In genomic region chr19:59357878-59358277, GRCm38 (mm10) we compare ENCODE assay signal across 25 mouse cellular contexts. TPM values are rescaled to one million over a fixed set of nuclear protein-coding genes. Genes with fewer than 3 reads are reported as not detected.
DNase-seq lines count a peak whose midpoint lies in the region; ATAC-seq and TF ChIP-seq lines count a peak whose summit lies in the region.
"Had no signal": no experiment of that assay in that cellular context is flagged by ENCODE, and none has a peak within 500 bp of the region (broad histone marks: within the 10 kb centered on the region; RNA-seq: fewer than 3 reads in every experiment).

No protein-coding gene starts in this region.

- H3K9me3 ChIP-seq in heart, embryonic 10.5 days: no peaks in the 10 kb centered on the region
- no peaks in the 10 kb centered on the region for H3K9me3 ChIP-seq in heart, embryonic 12.5 days (replicated peaks)
- H3K9me3 ChIP-seq in liver, embryonic 13.5 days (replicated peaks): no peaks in the 10 kb centered on the region
- no peaks in the 10 kb centered on the region for H3K9me3 ChIP-seq in liver, postnatal 0 days (ENCODE audit: low read length)
- no peaks in the 10 kb centered on the region for H3K9me3 ChIP-seq in MEL (replicated peaks; ENCODE audit: insufficient read depth, low read length)
- H3K9me3 ChIP-seq: embryonic facial prominence, embryonic 13.5 days; embryonic facial prominence, embryonic 15.5 days; forebrain, embryonic 10.5 days; forebrain, embryonic 12.5 days had no signal

- no peak overlapping the region for H3K4me2 ChIP-seq in heart, embryonic 12.5 days
- no peak overlapping the region for H3K4me2 ChIP-seq in liver, embryonic 13.5 days
- no peak overlapping the region for H3K4me2 ChIP-seq in liver, postnatal 0 days (ENCODE audit: low read depth, low read length)
- H3K4me2 ChIP-seq: embryonic facial prominence, embryonic 13.5 days; embryonic facial prominence, embryonic 15.5 days; forebrain, embryonic 12.5 days had no signal

- no peak for TF ChIP-seq POLR2A in MEL (IDR thresholded peaks at IDR 0.05; ENCODE audit: control insufficient read depth in 1 of 2, insufficient read depth in 1 of 2, low read depth in 1 of 2, low read length in 2 of 2, poor library complexity in 1 of 2)

- peak; percentile 39 for DNase-seq in heart, embryonic 10.5 days (ENCODE audit: low spot score)
- DNase-seq in liver, embryonic 13.5 days: no peak
- DNase-seq in liver, postnatal 0 days: no peak
- DNase-seq in MEL (ENCODE audit: low read depth, low spot score): no peak
- DNase-seq: adrenal gland, adult 2 months; adrenal gland, postnatal 10 days; adrenal gland, postnatal 25 days; cerebellum, adult 11 months; cerebellum, adult 18-20 months; cerebellum, adult 8-10 months; cerebellum, adult 9-11 months; cerebellum, postnatal 14 days; cerebellum, postnatal 36 days; embryo, embryonic 11 days had no signal

- no peaks in the 10 kb centered on the region for H3K36me3 ChIP-seq in heart, embryonic 10.5 days
- no peaks in the 10 kb centered on the region for H3K36me3 ChIP-seq in heart, embryonic 12.5 days
- no peaks in the 10 kb centered on the region for H3K36me3 ChIP-seq in liver, embryonic 13.5 days
- no peaks in the 10 kb centered on the region for H3K36me3 ChIP-seq in liver, postnatal 0 days (replicated peaks; ENCODE audit: insufficient read depth, low read length)
- H3K36me3 ChIP-seq in MEL (ENCODE audit: control insufficient read depth in 1 of 2, insufficient read depth in 2 of 2, low read length in 2 of 2): peaks cover 0 to 60% of the 10 kb centered on the region in 2 experiments; a peak in 2 of 4 replicates
- H3K36me3 ChIP-seq: embryonic facial prominence, embryonic 13.5 days; embryonic facial prominence, embryonic 15.5 days; forebrain, embryonic 10.5 days; forebrain, embryonic 12.5 days had no signal

- no peaks in the 10 kb centered on the region for H3K79me2 ChIP-seq in MEL (ENCODE audit: control insufficient read depth, insufficient read depth, low read length, poor library complexity)

- TF ChIP-seq RAD21 in MEL (IDR thresholded peaks at IDR 0.05; ENCODE audit: low read depth, low read length): no peak

- WGBS in heart, embryonic 10.5 days: 80% methylated on average over 4 of the region's 4 CpGs
- WGBS in heart, embryonic 12.5 days: 79% methylated on average over 4 of the region's 4 CpGs
- WGBS in liver, embryonic 13.5 days (ENCODE audit: insufficient replicate concordance): 73% methylated on average over 4 of the region's 4 CpGs
- 71% methylated on average over 4 of the region's 4 CpGs for WGBS in liver, postnatal 0 days (ENCODE audit: insufficient replicate concordance)

- no peak for TF ChIP-seq CTCF in liver, postnatal 0 days (IDR thresholded peaks at IDR 0.05; ENCODE audit: low read depth)
- TF ChIP-seq CTCF in MEL (IDR thresholded peaks at IDR 0.05 in 2 of 3, conservative IDR thresholded peaks at IDR 0.05 in 1 of 3; ENCODE audit: control insufficient read depth in 1 of 3, insufficient read depth in 1 of 3, low read depth in 2 of 3, low read length in 3 of 3, poor library complexity in 1 of 3, severe bottlenecking in 1 of 3): no peak

- no peak overlapping the region for H3K4me3 ChIP-seq in heart, embryonic 10.5 days
- no peak overlapping the region for H3K4me3 ChIP-seq in heart, embryonic 12.5 days
- no peak overlapping the region for H3K4me3 ChIP-seq in liver, embryonic 13.5 days (replicated peaks)
- H3K4me3 ChIP-seq in liver, postnatal 0 days (ENCODE audit: low read depth, low read length): no peak overlapping the region
- H3K4me3 ChIP-seq in MEL (ENCODE audit: control insufficient read depth in 1 of 2, insufficient read depth in 1 of 2, low read depth in 2 of 2, low read length in 2 of 2): no peak overlapping the region
- H3K4me3 ChIP-seq: embryonic facial prominence, embryonic 13.5 days; embryonic facial prominence, embryonic 15.5 days; erythroblast, embryonic 14.5 days; forebrain, embryonic 10.5 days; forebrain, embryonic 12.5 days had no signal

- H3K9ac ChIP-seq in heart, embryonic 12.5 days: no peak overlapping the region
- no peak overlapping the region for H3K9ac ChIP-seq in liver, embryonic 13.5 days
- H3K9ac ChIP-seq in liver, postnatal 0 days (replicated peaks): no peak overlapping the region
- peak overlapping the region; percentile 8; the same call in 1 of the 2 replicates for H3K9ac ChIP-seq in MEL (ENCODE audit: control insufficient read depth, low read depth, low read length, poor library complexity, severe bottlenecking)
- H3K9ac ChIP-seq: embryonic facial prominence, embryonic 13.5 days; embryonic facial prominence, embryonic 15.5 days; forebrain, embryonic 12.5 days had no signal

- peaks cover 19% of the 10 kb centered on the region for H3K4me1 ChIP-seq in heart, embryonic 10.5 days
- peaks cover 20% of the 10 kb centered on the region for H3K4me1 ChIP-seq in heart, embryonic 12.5 days (replicated peaks)
- H3K4me1 ChIP-seq in liver, embryonic 13.5 days (replicated peaks): peaks cover 94% of the 10 kb centered on the region
- H3K4me1 ChIP-seq in liver, postnatal 0 days (ENCODE audit: insufficient read depth): peaks cover 34% of the 10 kb centered on the region
- H3K4me1 ChIP-seq in MEL (ENCODE audit: control insufficient read depth in 1 of 2, insufficient read depth in 2 of 2, low read length in 2 of 2): peaks cover 51 to 56% of the 10 kb centered on the region in 2 experiments
- H3K4me1 ChIP-seq: embryonic facial prominence, embryonic 13.5 days; embryonic facial prominence, embryonic 15.5 days had no signal

- ATAC-seq in heart, embryonic 12.5 days (ENCODE audit: insufficient number of reproducible peaks, low FRiP score): no peak
- no peak for ATAC-seq in liver, embryonic 13.5 days (ENCODE audit: low read depth)
- no peak for ATAC-seq in liver, postnatal 0 days
- peak; percentile 56; the same call in 1 of the 2 replicates for ATAC-seq in granulocyte monocyte progenitor cell, adult 5-6 weeks (replicated peaks; ENCODE audit: poor library complexity, severe bottlenecking)
- ATAC-seq in activated CD4-positive, CD25-positive, alpha-beta regulatory T cell, adult 4 months: no peak
- ATAC-seq: forebrain, embryonic 14.5 days; forebrain, embryonic 16.5 days; Patski had no signal

- H3K27ac ChIP-seq in heart, embryonic 10.5 days: no peak overlapping the region
- H3K27ac ChIP-seq in heart, embryonic 12.5 days (ENCODE audit: poor library complexity, severe bottlenecking): no peak overlapping the region
- H3K27ac ChIP-seq in liver, embryonic 13.5 days: peak overlapping the region; percentile 95
- no peak overlapping the region for H3K27ac ChIP-seq in liver, postnatal 0 days (ENCODE audit: low read depth)
- H3K27ac ChIP-seq in MEL (ENCODE audit: control insufficient read depth, low read depth, low read length): peak overlapping the region; percentile 11; the same call in 1 of the 2 replicates
- H3K27ac ChIP-seq: embryonic facial prominence, embryonic 13.5 days; embryonic facial prominence, embryonic 15.5 days; forebrain, embryonic 10.5 days; forebrain, embryonic 12.5 days had no signal

- peaks cover 39% of the 10 kb centered on the region for H3K27me3 ChIP-seq in heart, embryonic 10.5 days (ENCODE audit: insufficient read depth, poor library complexity, severe bottlenecking)
- H3K27me3 ChIP-seq in heart, embryonic 12.5 days (replicated peaks): peaks cover 33% of the 10 kb centered on the region
- peaks cover 3% of the 10 kb centered on the region; the same call in 1 of the 2 replicates for H3K27me3 ChIP-seq in liver, embryonic 13.5 days
- no peaks in the 10 kb centered on the region for H3K27me3 ChIP-seq in liver, postnatal 0 days (ENCODE audit: insufficient read depth, low read length)
- no peaks in the 10 kb centered on the region for H3K27me3 ChIP-seq in MEL (ENCODE audit: control insufficient read depth in 1 of 2, insufficient read depth in 2 of 2, low read length in 2 of 2)
- H3K27me3 ChIP-seq: embryonic facial prominence, embryonic 15.5 days had no signal

- TF ChIP-seq EP300 in liver, postnatal 0 days (IDR thresholded peaks at IDR 0.05; ENCODE audit: low read depth): no peak
- TF ChIP-seq EP300 in MEL (IDR thresholded peaks at IDR 0.05; ENCODE audit: low read depth in 1 of 2, low read length in 2 of 2): no peak

TF ChIP-seq in MEL, 35 proteins besides CTCF, POLR2A, EP300 and RAD21:
- TF ChIP-seq ZKSCAN1 (IDR thresholded peaks at IDR 0.05; ENCODE audit: low read depth, low read length): no peak
- no peak for TF ChIP-seq MAZ (IDR thresholded peaks at IDR 0.05; ENCODE audit: low read depth, low read length)
- no peak for TF ChIP-seq CHD1 (IDR thresholded peaks at IDR 0.05; ENCODE audit: low read depth, low read length)

RNA-seq across cellular contexts. Expression of gene Pdzd8, which starts 12.3 kb away (rescaled TPM):
- polyA plus RNA-seq in heart, embryonic 10.5 days (2016; fragmentation: Nextera tagmentation; extraction: Ambion mirVana): 9.0 and 10.8 TPM in 2 replicates
- polyA plus RNA-seq in heart, embryonic 12.5 days (2016; fragmentation: Nextera tagmentation; extraction: Ambion mirVana): 14.1 and 17.0 TPM in 2 replicates
- polyA plus RNA-seq in liver, embryonic 13.5 days (2015; fragmentation: Nextera tagmentation; extraction: Ambion mirVana): 3.9 and 4.4 TPM in 2 replicates
- 3.1 and 3.4 TPM in 2 replicates for polyA plus RNA-seq in liver, postnatal 0 days (2015; fragmentation: Nextera tagmentation; extraction: Ambion mirVana)
- 49.8 and 52.1 TPM in 2 replicates for total RNA-seq in MEL (2012; rRNA removed)
- 100 to 1,000 TPM in 1 of 2 experiments, 10 to 100 TPM in 1; 46.4 to 137 TPM for polyA plus RNA-seq in MEL (2012; ENCODE audit: insufficient read depth in 1 of 2, insufficient read length in 2 of 2, low read depth in 1 of 2, low replicate concordance in 2 of 2, missing spikeins in 1 of 2)
- 46.8 and 51.9 TPM in 2 replicates for total RNA-seq in granulocyte monocyte progenitor cell, adult 5-6 weeks (2014; fragmentation: Nextera tagmentation)
- total RNA-seq in granulocyte monocyte progenitor cell, adult 5-6 weeks (2017): 57.6 and 59.1 TPM in 2 replicates
- polyA plus RNA-seq in activated CD4-positive, CD25-positive, alpha-beta regulatory T cell, adult 4 months (2017; shearing (Covaris generic)): 1 to 10 TPM; 8.7 to 9.4 TPM

RNA-seq across cellular contexts. Expression of gene Rps12-ps3, which starts 35.8 kb away (rescaled TPM):
- polyA plus RNA-seq in heart, embryonic 10.5 days (2016; fragmentation: Nextera tagmentation; extraction: Ambion mirVana): 7.2 and 8.9 TPM in 2 replicates
- 6.0 TPM in 1 of 2 replicates, not detected in the other for polyA plus RNA-seq in heart, embryonic 12.5 days (2016; fragmentation: Nextera tagmentation; extraction: Ambion mirVana)
- 14.4 and 21.8 TPM in 2 replicates for polyA plus RNA-seq in liver, embryonic 13.5 days (2015; fragmentation: Nextera tagmentation; extraction: Ambion mirVana)
- polyA plus RNA-seq in liver, postnatal 0 days (2015; fragmentation: Nextera tagmentation; extraction: Ambion mirVana): 12.3 and 24.8 TPM in 2 replicates
- total RNA-seq in MEL (2012; rRNA removed): 348 and 662 TPM in 2 replicates
- polyA plus RNA-seq in MEL (2012; ENCODE audit: insufficient read depth in 1 of 2, insufficient read length in 2 of 2, low read depth in 1 of 2, low replicate concordance in 2 of 2, missing spikeins in 1 of 2): 1,000 to 10,000 TPM in 1 of 2 experiments, not detected in 1; 4,283 TPM
- 373 and 396 TPM in 2 replicates for total RNA-seq in granulocyte monocyte progenitor cell, adult 5-6 weeks (2014; fragmentation: Nextera tagmentation)
- total RNA-seq in granulocyte monocyte progenitor cell, adult 5-6 weeks (2017): 747 and 1,107 TPM in 2 replicates
- 100 to 1,000 TPM; 303 to 848 TPM for polyA plus RNA-seq in activated CD4-positive, CD25-positive, alpha-beta regulatory T cell, adult 4 months (2017; shearing (Covaris generic))

Comparison
In these comparisons a context has a peak if more than half of its experiments do, and no peak if none do; other contexts are left out.
1. H3K27ac ChIP-seq: peak in liver, embryonic 13.5 days (single experiment) and MEL (single experiment); none in heart, embryonic 10.5 days (single experiment), heart, embryonic 12.5 days (single experiment) and liver, postnatal 0 days (single experiment).